Mouse (Mus musculus): ENCODE measurements around the gene Btn1a1. TPM values are rescaled to one million over a fixed set of nuclear protein-coding genes. Genes with fewer than 3 reads are reported as not detected.

Btn1a1 gene
- polyA plus RNA-seq, 1 experiment, result 0.12 TPM

DNA sequence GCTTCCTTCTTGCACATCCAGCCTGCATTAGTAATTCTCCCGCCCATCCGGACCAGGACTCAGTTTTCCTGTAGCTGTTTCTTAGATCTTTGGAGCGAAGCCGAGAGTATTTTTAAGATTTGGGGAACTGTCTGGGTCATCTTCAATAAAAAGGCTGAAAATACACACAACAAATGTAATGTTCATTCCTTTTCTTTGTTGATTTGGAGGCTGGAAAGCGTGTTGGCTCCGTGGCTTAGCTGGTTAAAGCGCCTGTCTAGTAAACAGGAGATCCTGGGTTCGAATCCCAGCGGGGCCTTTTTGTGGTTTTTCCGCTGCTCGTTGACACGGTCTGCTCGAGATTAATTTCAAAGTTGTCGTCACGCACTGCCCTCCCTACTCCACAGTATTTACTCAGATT is 15.3 kb downstream of the Btn1a1 start:
- TF ChIP-seq CTCF (IDR thresholded peaks at IDR 0.05; ENCODE audit: borderline replicate concordance, extremely low read depth, insufficient read depth, insufficient read length), result no peak
- TF ChIP-seq POLR2A (IDR thresholded peaks at IDR 0.05; ENCODE audit: borderline replicate concordance, extremely low read depth, insufficient read depth, insufficient read length, poor library complexity, severe bottlenecking), result no peak
- peak; percentile 91 for DNase-seq (ENCODE audit: low read depth)

DNA sequence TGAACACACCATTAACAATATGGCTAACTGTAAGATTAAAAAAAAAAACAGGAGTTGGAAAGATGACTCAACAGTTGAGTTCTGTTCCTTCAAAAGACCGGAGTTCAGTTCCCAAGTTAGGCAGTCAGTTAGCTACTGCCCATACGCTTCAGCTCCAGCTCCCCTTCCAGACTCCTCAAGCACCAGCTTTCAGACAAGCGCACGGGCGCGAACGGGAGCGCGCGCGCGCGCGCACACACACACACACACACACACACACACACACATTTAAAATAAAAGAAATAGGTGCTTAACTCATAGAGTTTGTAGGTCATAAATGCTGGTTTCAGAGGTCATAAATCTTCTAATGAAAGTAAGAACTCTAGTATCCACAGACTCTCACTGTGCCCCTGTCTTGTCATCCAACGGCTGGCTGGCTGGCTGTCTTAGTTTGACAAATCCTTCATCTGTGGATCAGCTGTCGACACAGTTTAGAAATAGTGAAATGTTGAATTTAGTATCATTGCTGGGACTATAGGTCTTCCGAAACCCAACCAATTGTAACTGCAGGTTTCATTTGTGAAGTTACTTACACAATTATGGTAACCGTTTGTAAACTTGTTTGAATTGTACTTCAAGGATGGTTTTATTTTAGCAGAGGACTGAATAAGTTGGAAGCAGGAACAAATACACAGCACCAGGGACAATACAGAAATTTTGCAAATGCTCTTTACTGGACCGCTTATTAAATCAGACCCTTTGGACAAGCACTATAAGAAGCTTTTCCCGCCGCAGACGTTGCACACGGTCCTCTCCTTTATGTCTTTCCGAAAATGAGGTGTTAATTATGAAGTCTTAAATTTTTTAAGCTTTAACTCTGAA is 16.2 kb downstream of the Btn1a1 start:
- DNase-seq (ENCODE audit: low read depth), result peak; percentile 91
- TF ChIP-seq POLR2A (IDR thresholded peaks at IDR 0.05; ENCODE audit: borderline replicate concordance, extremely low read depth, insufficient read depth, insufficient read length, poor library complexity, severe bottlenecking) (no peak), CTCF (IDR thresholded peaks at IDR 0.05; ENCODE audit: borderline replicate concordance, extremely low read depth, insufficient read depth, insufficient read length) (no peak)

DNA sequence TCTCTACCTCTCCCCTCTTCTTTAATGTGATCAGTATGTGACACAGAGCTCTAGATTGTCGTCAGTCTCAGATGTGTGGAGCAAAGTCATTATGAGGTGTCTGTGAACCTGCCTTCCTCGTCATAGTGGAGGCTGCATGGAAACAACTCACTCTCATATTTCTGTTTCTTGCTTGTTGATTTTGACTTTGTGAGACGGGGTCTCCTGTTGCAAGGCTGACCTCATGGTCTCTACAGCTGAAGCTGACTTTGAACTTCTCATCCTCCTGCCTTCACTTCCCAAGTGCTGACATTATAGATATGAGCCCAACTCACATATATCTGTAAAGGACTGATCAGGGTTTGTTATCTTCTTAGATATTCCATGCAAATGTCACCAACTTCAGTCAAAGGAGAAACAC is 16.9 kb downstream of the Btn1a1 start:
- TF ChIP-seq CTCF (IDR thresholded peaks at IDR 0.05; ENCODE audit: borderline replicate concordance, extremely low read depth, insufficient read depth, insufficient read length) (no peak), POLR2A (IDR thresholded peaks at IDR 0.05; ENCODE audit: borderline replicate concordance, extremely low read depth, insufficient read depth, insufficient read length, poor library complexity, severe bottlenecking) (no peak)
- no peak for DNase-seq (ENCODE audit: low read depth)

DNA sequence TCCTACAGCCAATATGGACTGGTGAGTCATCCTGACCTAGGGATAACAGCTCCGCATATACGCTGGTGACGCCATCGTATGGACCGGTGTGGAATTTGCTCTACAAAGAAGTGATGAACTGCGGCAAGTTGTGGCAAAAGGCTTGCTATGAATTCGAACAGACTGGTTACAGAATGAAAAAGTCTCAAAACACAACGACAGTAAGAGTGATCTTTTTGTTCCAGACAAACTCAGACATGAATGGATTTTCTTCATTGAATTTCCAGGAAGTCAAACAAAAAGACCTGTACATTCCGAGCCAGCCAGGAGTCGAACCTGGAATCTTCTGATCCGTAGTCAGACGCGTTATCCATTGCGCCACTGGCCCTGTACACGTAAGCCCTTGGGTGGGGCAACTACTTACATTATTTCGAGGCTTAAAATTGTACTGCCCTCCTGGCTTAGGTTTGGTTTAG is 19.2 kb downstream of the Btn1a1 start:
- TF ChIP-seq POLR2A (IDR thresholded peaks at IDR 0.05; ENCODE audit: borderline replicate concordance, extremely low read depth, insufficient read depth, insufficient read length, poor library complexity, severe bottlenecking) (no peak), CTCF (IDR thresholded peaks at IDR 0.05; ENCODE audit: borderline replicate concordance, extremely low read depth, insufficient read depth, insufficient read length) (no peak)
- peak; percentile 93 for DNase-seq (ENCODE audit: low read depth)

DNA sequence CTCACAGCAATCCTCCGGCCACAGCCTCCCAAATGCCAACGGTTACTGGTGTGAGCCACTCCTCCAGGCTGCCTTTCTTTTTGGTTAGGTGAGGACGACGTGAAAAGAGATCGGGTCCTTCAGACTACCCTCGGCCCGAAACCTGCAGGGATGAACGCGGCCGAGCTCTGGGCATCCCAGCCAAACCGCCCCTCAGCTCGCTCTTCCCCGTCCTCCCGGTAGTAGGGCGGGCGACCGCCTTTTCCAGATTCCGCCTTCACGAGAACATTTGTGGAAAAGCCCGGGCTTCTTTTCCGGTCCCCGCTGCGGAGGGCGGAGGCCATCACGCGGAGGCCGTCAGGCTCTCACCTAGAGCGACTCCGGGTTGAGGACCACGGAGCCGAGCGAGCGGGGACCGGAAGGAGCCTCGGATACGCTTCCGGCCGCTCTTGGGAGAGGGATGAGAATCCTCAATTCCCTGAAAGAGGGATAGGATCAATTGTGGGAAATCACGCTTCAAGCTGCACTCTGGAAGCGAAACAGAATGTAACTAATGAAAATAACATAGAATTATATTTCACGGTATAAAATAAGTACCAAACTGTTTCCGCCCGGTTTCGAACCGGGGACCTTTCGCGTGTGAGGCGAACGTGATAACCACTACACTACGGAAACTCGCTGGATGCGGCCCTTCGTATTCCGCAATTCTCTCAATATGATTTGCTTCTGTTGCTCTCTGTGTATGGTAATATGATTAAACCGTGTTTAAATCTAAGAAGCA is 20.0 kb downstream of the Btn1a1 start:
- DNase-seq (ENCODE audit: low read depth), result peak; percentile 94
- TF ChIP-seq POLR2A (IDR thresholded peaks at IDR 0.05; ENCODE audit: borderline replicate concordance, extremely low read depth, insufficient read depth, insufficient read length, poor library complexity, severe bottlenecking) (peak; percentile 46; the same call in 1 of the 2 replicates), CTCF (IDR thresholded peaks at IDR 0.05; ENCODE audit: borderline replicate concordance, extremely low read depth, insufficient read depth, insufficient read length) (no peak)

DNA sequence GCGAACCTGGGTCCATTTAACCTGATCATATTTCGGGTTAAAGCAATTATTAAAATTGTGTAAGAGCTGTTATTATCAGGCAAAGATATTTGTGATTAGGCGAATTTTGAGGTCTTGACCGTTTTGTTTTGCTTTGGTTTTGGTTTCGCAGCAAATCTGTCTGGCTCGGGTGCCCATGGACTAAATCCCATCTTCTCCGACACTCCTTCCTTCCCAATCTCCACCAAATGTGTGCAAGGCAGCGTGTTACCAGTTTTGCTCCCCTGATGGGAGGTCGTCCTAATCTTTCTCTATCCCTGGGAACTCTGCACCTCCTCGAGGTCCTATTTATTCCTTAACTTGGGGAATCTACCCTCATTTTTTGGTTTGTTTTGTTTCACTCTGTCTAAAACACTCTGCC is 20.5 kb downstream of the Btn1a1 start:
- TF ChIP-seq POLR2A (IDR thresholded peaks at IDR 0.05; ENCODE audit: borderline replicate concordance, extremely low read depth, insufficient read depth, insufficient read length, poor library complexity, severe bottlenecking) (no peak), CTCF (IDR thresholded peaks at IDR 0.05; ENCODE audit: borderline replicate concordance, extremely low read depth, insufficient read depth, insufficient read length) (no peak)
- no peak for DNase-seq (ENCODE audit: low read depth)

DNA sequence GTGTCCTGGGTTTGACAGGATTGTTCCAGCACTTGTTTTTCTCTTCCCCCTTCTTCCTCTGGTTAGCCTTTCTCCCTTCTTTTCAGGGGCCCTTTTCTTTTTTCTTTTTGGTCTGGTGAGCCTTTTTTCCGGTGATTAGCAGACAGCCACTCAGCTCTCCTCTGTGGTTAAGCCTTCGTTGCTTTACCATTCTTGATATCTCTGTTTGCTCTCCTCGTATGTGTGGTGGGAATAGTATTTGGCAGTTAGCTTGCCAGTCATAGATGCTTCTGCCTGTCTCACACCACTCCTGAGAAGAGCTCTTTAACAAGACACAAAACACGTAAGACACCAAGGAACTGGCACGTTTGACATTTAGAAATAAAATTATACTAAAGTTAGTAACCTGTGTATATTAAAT is 21.2 kb downstream of the Btn1a1 start:
- no peak for DNase-seq (ENCODE audit: low read depth)
- TF ChIP-seq POLR2A (IDR thresholded peaks at IDR 0.05; ENCODE audit: borderline replicate concordance, extremely low read depth, insufficient read depth, insufficient read length, poor library complexity, severe bottlenecking) (no peak), CTCF (IDR thresholded peaks at IDR 0.05; ENCODE audit: borderline replicate concordance, extremely low read depth, insufficient read depth, insufficient read length) (no peak)

DNA sequence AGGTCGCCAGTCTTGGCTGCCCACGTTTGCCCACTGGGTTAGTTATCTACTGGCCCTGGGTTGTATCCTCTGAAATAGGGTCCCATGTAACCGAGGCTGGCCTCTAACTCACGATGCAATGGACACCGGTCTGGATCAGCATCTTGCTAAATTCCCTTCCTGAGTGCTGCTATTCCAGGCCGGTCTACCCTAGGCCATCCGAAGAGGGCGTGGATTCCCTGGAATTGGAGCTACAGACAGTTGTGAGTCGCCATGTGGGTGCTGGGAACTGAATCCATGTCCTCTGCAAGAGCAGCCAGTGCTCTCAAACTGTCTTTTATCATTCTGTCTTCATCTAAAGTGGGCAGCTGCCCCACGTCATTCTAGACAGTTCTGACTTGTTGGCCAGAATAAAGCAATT is 25.8 kb downstream of the Btn1a1 start:
- no peak for DNase-seq (ENCODE audit: low read depth)
- TF ChIP-seq CTCF (IDR thresholded peaks at IDR 0.05; ENCODE audit: borderline replicate concordance, extremely low read depth, insufficient read depth, insufficient read length) (no peak), POLR2A (IDR thresholded peaks at IDR 0.05; ENCODE audit: borderline replicate concordance, extremely low read depth, insufficient read depth, insufficient read length, poor library complexity, severe bottlenecking) (no peak)

DNA sequence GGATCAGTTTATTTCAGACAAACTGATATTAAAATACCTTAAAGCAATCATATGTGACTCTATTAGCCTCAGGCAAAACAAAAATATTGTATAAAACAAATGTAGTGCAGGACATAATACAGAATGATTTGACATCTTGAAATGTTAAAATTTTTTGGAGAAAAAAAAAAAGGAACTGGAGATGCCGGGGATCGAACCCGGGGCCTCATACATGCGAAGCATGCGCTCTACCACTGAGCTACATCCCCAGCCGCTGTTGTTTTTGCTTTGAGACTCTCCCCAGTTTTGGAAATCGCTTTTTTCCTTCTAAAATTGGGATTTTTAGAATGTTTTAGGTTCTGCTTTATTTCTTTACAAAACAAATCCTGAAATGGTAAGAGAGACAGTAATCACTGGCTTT is 27.2 kb downstream of the Btn1a1 start:
- peak; percentile 71 for DNase-seq (ENCODE audit: low read depth)
- TF ChIP-seq CTCF (IDR thresholded peaks at IDR 0.05; ENCODE audit: borderline replicate concordance, extremely low read depth, insufficient read depth, insufficient read length) (no peak), POLR2A (IDR thresholded peaks at IDR 0.05; ENCODE audit: borderline replicate concordance, extremely low read depth, insufficient read depth, insufficient read length, poor library complexity, severe bottlenecking) (no peak)

DNA sequence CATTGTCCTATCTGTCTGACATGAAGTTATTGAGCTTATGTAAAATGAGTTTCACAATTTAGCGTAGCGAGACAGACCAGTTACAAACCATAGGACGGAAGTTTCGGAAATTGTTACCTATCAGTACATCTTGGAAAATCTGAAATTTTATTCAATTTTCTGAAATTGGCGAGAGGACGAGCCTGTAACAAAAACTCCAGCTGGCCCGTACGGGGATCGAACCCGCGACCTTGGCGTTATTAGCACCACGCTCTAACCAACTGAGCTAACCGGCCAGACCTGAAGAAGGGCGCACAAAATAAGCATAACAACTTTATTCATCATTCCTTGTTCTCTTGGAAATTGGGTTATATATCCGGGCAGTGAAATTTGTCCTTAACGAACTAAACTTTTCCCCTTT is 27.8 kb downstream of the Btn1a1 start:
- DNase-seq (ENCODE audit: low read depth), result peak; percentile 89
- TF ChIP-seq CTCF (IDR thresholded peaks at IDR 0.05; ENCODE audit: borderline replicate concordance, extremely low read depth, insufficient read depth, insufficient read length) (no peak), POLR2A (IDR thresholded peaks at IDR 0.05; ENCODE audit: borderline replicate concordance, extremely low read depth, insufficient read depth, insufficient read length, poor library complexity, severe bottlenecking) (no peak)
